Mouse (Mus musculus) heart, adult 11 months (tissue): ENCODE results near the gene Sec14l4.
A peak's percentile ranks its signal among the peaks of the same experiment; 100 is the strongest.

Experiments used
- DNase-seq: peaks from one replicate; pipeline ENCODE4 v3.0.0; 2022

Gene Sec14l4

GRCm38 (mm10) chr11:4080219-4080618 is 49.0 kb downstream of the Sec14l4 start:
- DNase-seq: no peak

GRCm38 (mm10) chr11:4083316-4084078 is 52.2 kb downstream of the Sec14l4 start:
- peak; percentile 91 for DNase-seq

GRCm38 (mm10) chr11:4086246-4086645 is 55.0 kb downstream of the Sec14l4 start:
- no peak for DNase-seq

GRCm38 (mm10) chr11:4087267-4087666 is 56.0 kb downstream of the Sec14l4 start:
- DNase-seq: no peak

DNA sequence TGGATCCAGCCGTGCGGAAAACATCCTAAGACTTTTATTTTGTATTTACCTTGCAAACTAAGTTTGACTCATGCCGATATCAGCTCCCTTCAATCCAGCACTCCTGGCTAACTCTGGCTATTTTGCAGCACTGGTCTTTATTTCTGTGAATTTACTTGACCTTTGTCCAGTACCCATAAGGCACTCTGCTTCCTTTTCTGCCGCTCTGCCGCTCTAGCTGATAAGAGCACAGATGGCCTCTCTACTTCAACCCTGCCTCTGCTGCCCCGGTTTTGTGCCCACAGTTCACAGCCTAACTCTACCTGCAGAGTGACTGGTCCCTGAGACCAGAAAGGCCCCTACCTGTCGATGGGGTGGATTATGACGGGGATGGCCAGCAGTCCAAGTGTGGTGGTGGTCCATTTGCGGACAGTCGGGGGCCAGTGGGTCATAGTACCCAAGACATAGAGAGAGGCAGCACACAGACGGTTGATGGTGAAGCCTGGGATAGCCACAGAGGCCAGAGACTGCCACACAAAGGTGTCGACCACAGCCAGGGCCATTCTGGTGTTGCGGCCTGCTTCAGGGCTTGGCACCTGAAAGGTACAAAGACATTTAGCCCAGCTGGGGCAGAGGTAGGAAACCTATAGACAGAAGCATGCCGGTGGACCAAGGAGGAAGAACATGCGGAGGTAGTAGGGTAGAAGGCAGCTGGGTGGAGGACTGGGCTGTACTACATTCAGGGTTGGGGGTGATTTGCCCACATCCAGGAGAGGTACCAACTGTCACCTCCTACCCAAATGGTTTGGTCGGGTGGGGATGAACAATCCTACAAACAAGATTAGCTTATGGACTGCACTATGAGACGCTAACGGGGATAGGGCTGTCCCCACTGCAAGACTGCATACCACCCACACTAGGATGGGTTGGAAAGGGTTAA is 62.5 kb downstream of the Sec14l4 start:
- peak; percentile 90 for DNase-seq

DNA sequence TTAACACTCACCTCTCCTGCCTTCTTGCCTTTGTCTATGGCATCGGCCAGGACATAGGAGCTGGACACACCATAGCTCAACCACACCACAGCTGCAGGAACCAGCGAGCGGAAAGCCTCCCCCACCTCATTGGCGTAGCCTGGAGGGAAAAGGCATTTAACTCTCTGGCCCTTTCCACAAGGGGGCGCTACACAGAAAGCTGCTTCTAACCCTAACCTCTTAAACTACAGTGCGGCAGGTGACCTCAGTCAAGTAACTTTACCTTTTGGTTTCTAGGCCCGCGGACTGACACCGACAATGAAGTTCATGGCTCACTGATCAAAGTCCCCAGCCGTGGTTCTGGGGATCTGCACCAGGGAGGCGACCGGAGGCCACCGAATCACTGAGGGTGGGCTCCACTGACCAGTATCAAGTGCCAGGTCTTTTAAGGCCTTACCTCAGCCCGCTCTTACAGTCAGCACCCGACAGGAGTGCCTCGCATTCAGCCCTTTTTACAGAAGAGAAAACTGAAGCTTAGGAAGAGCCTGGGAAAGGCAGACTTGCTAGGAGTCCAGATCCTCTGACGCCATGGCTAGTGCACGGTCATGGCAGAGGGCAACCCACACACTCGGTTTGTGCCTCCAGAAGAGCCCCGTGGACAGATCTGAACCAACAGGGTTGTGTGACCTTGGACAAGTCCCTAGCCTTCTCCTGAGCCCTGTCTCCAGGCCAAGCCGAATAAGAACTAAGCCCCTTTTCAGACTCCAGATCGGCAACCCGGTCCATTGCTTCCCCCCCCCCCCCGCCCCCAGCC is 63.3 kb downstream of the Sec14l4 start:
- DNase-seq: peak; percentile 93

GRCm38 (mm10) chr11:4095171-4096053 is 64.2 kb downstream of the Sec14l4 start, which contains the start of gene Mtfp1:
Mtfp1 (minus strand) TSS chr11:4095445.
- peak; percentile 97 for DNase-seq

DNA sequence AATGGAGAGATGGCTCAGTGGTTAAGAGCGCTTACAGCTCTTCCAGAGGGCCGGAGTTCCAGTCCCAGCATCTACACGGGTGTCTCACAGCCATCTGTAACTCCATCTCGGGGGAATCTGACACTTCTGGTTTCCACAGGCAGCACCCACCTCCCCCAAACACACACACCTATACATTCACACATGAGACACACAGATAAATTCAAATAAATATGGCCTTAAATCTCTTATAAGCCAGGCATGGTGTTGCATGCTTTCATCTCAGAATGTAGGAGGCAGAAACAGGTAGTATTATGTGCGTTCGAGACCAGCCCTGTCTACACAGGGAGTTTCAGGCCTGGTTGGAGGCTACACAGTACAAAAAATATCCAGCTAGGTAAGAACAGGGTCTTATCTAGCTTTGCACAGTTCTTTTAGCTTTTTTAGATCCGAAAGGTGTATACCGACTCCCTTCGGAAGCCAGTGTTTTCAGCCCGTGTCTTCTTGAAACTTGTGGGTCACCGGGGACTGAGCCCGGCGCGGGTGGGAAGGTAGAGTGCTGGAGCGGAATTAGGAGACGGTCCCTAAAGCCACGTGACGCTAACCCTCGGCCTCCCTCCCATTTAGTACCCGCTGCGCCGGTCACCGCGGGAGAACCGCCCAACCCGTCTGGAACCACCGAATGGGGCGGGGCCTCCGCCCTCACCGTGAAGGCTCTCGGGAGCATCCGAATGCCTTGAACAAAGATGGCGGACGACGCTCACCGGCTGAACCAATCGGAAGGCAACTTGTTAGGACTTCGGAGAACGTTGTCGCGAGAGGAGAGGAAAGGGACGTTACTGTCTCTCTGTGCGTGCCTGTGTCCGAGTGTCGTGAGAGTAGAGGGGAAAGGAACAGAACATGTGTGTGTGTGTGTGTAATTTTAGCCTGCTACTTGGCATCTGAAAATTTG is 65.1 kb downstream of the Sec14l4 start:
- peak; percentile 100 for DNase-seq

- peak; percentile 94 for DNase-seq
These were observed 65.9 kb downstream of the Sec14l4 start for GRCm38 (mm10) chr11:4097091-4097621.
